Mouse (Mus musculus) CH12.LX (cell line): Measurements from ENCODE around the gene Haus2. TPM values are rescaled to one million over a fixed set of nuclear protein-coding genes. Genes with fewer than 3 reads are reported as not detected.
"Not testable (repeated sequence)": the region's sequence is repeated elsewhere in the genome, so short reads cannot be mapped to it uniquely, and the experiment has no call there.

Source experiments
- DNase-seq: peaks from one replicate; pipeline ENCODE4 v3.0.0-alpha.2; 2013; ENCODE audit errors: extremely low read depth
- H3K27ac ChIP-seq: 2 replicates; pipeline ENCODE4 v1.5.1; 2012; ENCODE audit warnings: low read depth, mild to moderate bottlenecking, control low read depth, moderate library complexity; ENCODE audit not compliant: insufficient read depth
- H3K27me3 ChIP-seq: replicated peaks from 2 replicates; pipeline ENCODE3; 2012; ENCODE audit warnings: inconsistent platforms
- H3K36me3 ChIP-seq, 2 experiments: replicated peaks in 1 of 2; 2 replicates each; pipeline versions ENCODE3 to v1.6.1; 2012; ENCODE audit warnings: inconsistent platforms in 1 of 2, low read length in 1 of 2, mild to moderate bottlenecking in 1 of 2, mixed read lengths in 1 of 2, moderate library complexity in 1 of 2; ENCODE audit not compliant: control insufficient read depth in 1 of 2, insufficient read depth in 1 of 2
- H3K4me1 ChIP-seq, 2 experiments: 2 replicates each; pipeline ENCODE4 v1.6.1; 2012; ENCODE audit warnings: inconsistent platforms in 1 of 2, moderate library complexity in 1 of 2; ENCODE audit not compliant: insufficient read depth in 2 of 2, control insufficient read depth in 1 of 2
- H3K4me2 ChIP-seq: 2 replicates; pipeline ENCODE4 v1.6.1; 2012; ENCODE audit warnings: low read depth, mild to moderate bottlenecking, control low read depth; ENCODE audit not compliant: poor library complexity, insufficient read depth, severe bottlenecking
- H3K4me3 ChIP-seq, 3 experiments: fragments of 150-350 bp in 1 of 3; sonication (generic) in 1 of 3; replicated peaks in 1 of 3; 2 replicates each; pipeline versions ENCODE3 to v1.5.1; 2011 to 2012; ENCODE audit warnings: low read depth in 2 of 3, low read length in 2 of 3, mild to moderate bottlenecking in 2 of 3, moderate library complexity in 2 of 3, control low read depth in 1 of 3, improper control_type of control experiment in 1 of 3, inconsistent platforms in 1 of 3, mixed read lengths in 1 of 3; ENCODE audit not compliant: poor library complexity in 1 of 3
- H3K79me2 ChIP-seq: replicated peaks from 2 replicates; pipeline ENCODE4 v1.6.1; 2012; ENCODE audit warnings: mild to moderate bottlenecking, moderate library complexity; ENCODE audit not compliant: control insufficient read depth, poor library complexity, insufficient read depth, severe bottlenecking; ENCODE audit errors: extremely low read depth
- H3K9ac ChIP-seq: 2 replicates; pipeline ENCODE4 v1.6.1; 2012; ENCODE audit warnings: low read depth, mild to moderate bottlenecking, control low read depth, moderate library complexity; ENCODE audit not compliant: insufficient read depth
- H3K9me3 ChIP-seq: replicated peaks from 2 replicates; pipeline ENCODE3; 2012; ENCODE audit warnings: low read length, inconsistent platforms, mixed read lengths
- CHD1 ChIP-seq: IDR thresholded peaks from 2 replicates; pipeline ENCODE4 v1.6.1; 2012; ENCODE audit warnings: low read depth, low read length, improper control_type of control experiment, inconsistent platforms
- CHD2 ChIP-seq: IDR thresholded peaks from 2 replicates; pipeline ENCODE4 v1.6.1; 2011; ENCODE audit warnings: low read length, improper control_type of control experiment
- CTCF ChIP-seq, 2 experiments: IDR thresholded peaks in 1 of 2; conservative IDR thresholded peaks in 1 of 2; 2 replicates each; pipeline ENCODE4 v1.5.1; 2011 to 2012; ENCODE audit warnings: low read depth in 2 of 2, low read length in 2 of 2, improper control_type of control experiment in 1 of 2, inconsistent platforms in 1 of 2, mild to moderate bottlenecking in 1 of 2, moderate library complexity in 1 of 2
- GABPA ChIP-seq: IDR thresholded peaks from 2 replicates; pipeline ENCODE4 v1.6.1; 2012; ENCODE audit warnings: low read depth, low read length, improper control_type of control experiment, inconsistent platforms; ENCODE audit not compliant: insufficient replicate concordance
- JUND ChIP-seq: conservative IDR thresholded peaks from 2 replicates; pipeline ENCODE4 v1.6.1; 2011; ENCODE audit warnings: low read depth, low read length, improper control_type of control experiment
- MAFK ChIP-seq: IDR thresholded peaks from 2 replicates; pipeline ENCODE4 v1.6.1; 2011; ENCODE audit warnings: low read length, improper control_type of control experiment; ENCODE audit not compliant: insufficient replicate concordance
- MAX ChIP-seq: IDR thresholded peaks from 2 replicates; pipeline ENCODE4 v1.6.1; 2011; ENCODE audit warnings: low read length, improper control_type of control experiment
- PAX5 ChIP-seq: IDR thresholded peaks from 2 replicates; pipeline ENCODE4 v1.6.1; 2012; ENCODE audit warnings: low read length, inconsistent platforms, mixed read lengths
- POLR2A ChIP-seq: IDR thresholded peaks from 2 replicates; pipeline ENCODE4 v1.6.1; 2011; ENCODE audit warnings: low read depth, mild to moderate bottlenecking, improper control_type of control experiment, low read length
- RAD21 ChIP-seq: IDR thresholded peaks from 2 replicates; pipeline ENCODE4 v1.6.1; 2011; ENCODE audit warnings: low read depth, mild to moderate bottlenecking, low read length, improper control_type of control experiment, moderate library complexity
- RCOR1 ChIP-seq: conservative IDR thresholded peaks from 2 replicates; pipeline ENCODE4 v1.6.1; 2012; ENCODE audit warnings: low read depth, mild to moderate bottlenecking, inconsistent platforms, low read length, improper control_type of control experiment
- SMC3 ChIP-seq: IDR thresholded peaks from 2 replicates; pipeline ENCODE4 v1.6.1; 2011; ENCODE audit warnings: low read depth, low read length, improper control_type of control experiment
- TBP ChIP-seq: conservative IDR thresholded peaks from 2 replicates; pipeline ENCODE4 v1.6.1; 2011; ENCODE audit warnings: low read depth, low read length, improper control_type of control experiment
- TCF12 ChIP-seq: IDR thresholded peaks from 2 replicates; pipeline ENCODE4 v1.6.1; 2014; ENCODE audit warnings: low read depth, mild to moderate bottlenecking, inconsistent platforms, low read length, improper control_type of control experiment
- USF2 ChIP-seq: conservative IDR thresholded peaks from 2 replicates; pipeline ENCODE4 v1.6.1; 2011; ENCODE audit warnings: low read depth, low read length, improper control_type of control experiment
- ZC3H11A ChIP-seq: IDR thresholded peaks from 2 replicates; pipeline ENCODE4 v1.6.1; 2012; ENCODE audit warnings: low read depth, mild to moderate bottlenecking, inconsistent platforms, low read length, improper control_type of control experiment
- ZKSCAN1 ChIP-seq: IDR thresholded peaks from 2 replicates; pipeline ENCODE4 v1.6.1; 2012; ENCODE audit warnings: low read depth, inconsistent platforms, low read length, improper control_type of control experiment, borderline replicate concordance
- ZNF384 ChIP-seq: IDR thresholded peaks from 2 replicates; pipeline ENCODE4 v1.6.1; 2012; ENCODE audit warnings: low read depth, low read length, improper control_type of control experiment, inconsistent platforms
- dilution Hi-C: fragments of 300-500 bp; cut with MboI; formaldehyde crosslinking; loops from 2 replicates; pipeline ENCODE4 v1.14.3; 2020; ENCODE audit warnings: low sequenced_read_pairs; ENCODE audit not compliant: extremely low pct_unique_long_range_greater_than_20kb, extremely low pct_ligation_motif_present
- in situ Hi-C: fragments of 300-500 bp; cut with MboI; formaldehyde crosslinking; loops from 3 replicates; pipeline ENCODE4 v1.14.3; 2019; ENCODE audit warnings: low sequenced_read_pairs, low pct_ligation_motif_present, low pct_unique_long_range_greater_than_20kb, mixed read lengths
- polyA plus RNA-seq: library from polyadenylated mRNA; unstranded; fragments of >175 nt; gene quantifications from 2 replicates; pipeline ENCODE4 v1.2.1, GENCODE M21; 2012; ENCODE audit warnings: low read depth; ENCODE audit not compliant: insufficient read length
- total RNA-seq, 2 experiments: library from RNA; depleted of rRNA; stranded (reverse); fragments of 300-350 nt in 1 of 2; fragments of >200 nt in 1 of 2; gene quantifications; 2 replicates each; pipeline ENCODE4 v1.2.3; 2012 to 2014

Gene Haus2
- total and polyA plus RNA-seq, 3 experiments: 12.8 to 37.8 (median 18.2) TPM

DNA sequence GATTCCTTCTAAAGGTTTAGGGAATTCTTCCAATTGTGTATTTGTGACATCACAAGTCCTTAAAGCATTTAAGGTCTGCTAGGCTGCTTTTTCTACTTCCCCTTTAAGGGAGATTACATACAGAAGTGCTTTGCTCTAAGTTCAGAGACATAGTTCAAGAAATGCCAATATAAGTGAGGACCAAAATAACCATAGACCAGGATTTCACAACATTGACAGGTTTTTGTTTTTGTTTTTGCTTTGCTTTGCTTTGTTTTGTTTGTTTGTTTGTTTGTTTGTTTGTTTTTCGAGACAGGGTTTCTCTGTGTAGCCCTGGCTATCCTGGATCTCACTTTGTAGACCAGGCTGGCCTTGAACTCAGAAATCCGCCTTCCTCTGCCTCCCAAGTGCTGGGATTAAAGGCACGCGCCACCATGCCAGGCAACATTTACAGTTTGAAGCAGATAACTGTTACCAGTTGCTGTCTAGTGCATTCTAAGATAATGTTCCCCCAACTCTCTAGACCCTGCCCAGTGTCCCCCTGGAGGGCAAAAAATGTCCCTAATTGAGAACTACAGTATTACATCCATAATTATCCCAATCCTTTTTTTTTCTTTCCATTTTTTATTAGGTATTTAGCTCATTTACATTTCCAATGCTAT is 44.5 kb upstream of the Haus2 start:
- peaks cover 0 to 13% of the 10 kb centered on the region in 2 experiments for H3K36me3 ChIP-seq
- H3K4me3 ChIP-seq, H3K27me3 ChIP-seq, dilution Hi-C loops, H3K4me2 ChIP-seq, H3K9me3 ChIP-seq, H3K9ac ChIP-seq, H3K27ac ChIP-seq, DNase-seq, in situ Hi-C loops: not testable (repeated sequence)
- peaks cover 54% of the 10 kb centered on the region for H3K79me2 ChIP-seq
- H3K4me1 ChIP-seq: peaks cover 0 to 44% of the 10 kb centered on the region in 2 experiments; a peak in 2 of 4 replicates

DNA sequence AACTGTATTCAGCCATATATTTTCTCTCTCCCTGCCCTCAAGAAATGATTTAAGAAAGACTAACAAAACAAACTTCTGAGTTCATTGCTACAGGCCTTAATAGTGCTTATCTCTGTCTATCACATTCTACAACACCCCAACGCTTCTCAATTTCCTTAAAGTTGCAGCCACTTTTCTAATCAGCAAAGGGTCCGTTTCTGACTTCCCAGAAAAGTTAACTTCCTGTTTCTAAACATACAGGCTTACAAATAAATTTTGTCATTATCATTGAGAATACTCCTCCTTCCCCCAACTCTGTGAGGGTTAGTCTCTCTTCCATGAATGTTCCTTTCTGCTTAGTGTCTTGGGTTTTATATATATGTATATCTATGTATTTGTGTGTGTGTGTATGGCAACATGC is 43.8 kb upstream of the Haus2 start:
- in situ Hi-C loops: no loop called here
- peaks cover 0 to 9% of the 10 kb centered on the region in 2 experiments for H3K36me3 ChIP-seq
- H3K27ac ChIP-seq: no peak overlapping the region
- no peak overlapping the region for H3K4me2 ChIP-seq
- H3K4me1 ChIP-seq: peaks cover 0 to 39% of the 10 kb centered on the region in 2 experiments; a peak in 2 of 4 replicates
- H3K9me3 ChIP-seq: no peaks in the 10 kb centered on the region
- TF ChIP-seq POLR2A (no peak), CHD2 (no peak), MAX (no peak), RAD21 (no peak), RCOR1 (no peak), TCF12 (no peak), TBP (no peak), ZNF384 (no peak), PAX5 (no peak), ZKSCAN1 (no peak), CHD1 (no peak), CTCF (conservative IDR thresholded peaks at IDR 0.05 in 1 of 2, IDR thresholded peaks at IDR 0.05 in 1 of 2; ENCODE audit: low read depth in 2 of 2, low read length in 2 of 2) (no peak), MAFK (no peak), JUND (no peak), SMC3 (no peak), ZC3H11A (no peak), USF2 (no peak), GABPA (no peak)
- TF ChIP-seq, all 38 proteins: peak for 0
- Histone ChIP-seq H3K9ac (no peak overlapping the region), H3K79me2 (peaks cover 47% of the 10 kb centered on the region), H3K27me3 (no peaks in the 10 kb centered on the region), H3K4me3 (no peak overlapping the region)
- no peak for DNase-seq
- dilution Hi-C loops: no loop called here
